Mouse (Mus musculus) kidney, adult 2 months (tissue): ENCODE data around the gene Dennd2c.

ENCODE experiments used
- CTCF ChIP-seq: fragments of 200-500 bp; conservative IDR thresholded peaks from 2 replicates; pipeline ENCODE4 v1.5.1; 2011; ENCODE audit warnings: low read depth, mild to moderate bottlenecking, control low read depth, low read length, moderate library complexity, mixed read lengths; ENCODE audit not compliant: insufficient read depth, insufficient read length
- POLR2A ChIP-seq: fragments of 200-500 bp; IDR thresholded peaks from one replicate; pipeline ENCODE4 v1.6.1; 2011; ENCODE audit warnings: low read depth, low read length, control low read depth

DNA sequence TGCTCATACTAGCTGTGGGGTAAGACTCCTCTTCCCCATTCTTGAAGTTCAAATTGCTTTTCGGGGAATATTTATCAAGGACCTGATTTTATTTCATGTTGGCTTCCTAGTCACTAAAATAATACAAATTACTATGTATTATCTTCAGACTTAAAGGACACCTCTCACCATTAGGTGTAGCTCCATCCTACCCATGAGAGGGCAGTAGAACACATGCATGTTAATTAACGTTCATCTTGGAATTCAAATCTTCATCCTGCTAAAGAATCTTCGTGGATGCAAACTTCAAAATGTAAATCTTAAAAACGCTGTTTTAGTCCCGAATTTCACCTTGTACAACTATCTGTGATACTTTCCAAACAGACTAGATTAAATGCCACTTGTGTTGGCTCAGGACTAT lies 1.2 kb upstream of the Dennd2c start:
- TF ChIP-seq POLR2A (no peak), CTCF (no peak)
